Mouse (Mus musculus) urinary bladder, adult 18-20 months (tissue): Measurements from ENCODE around the gene Mcrip1.
A peak's percentile ranks its signal among the peaks of the same experiment; 100 is the strongest.

Experiments
- DNase-seq, 2 experiments: peaks; one replicate each; pipeline ENCODE4 v3.0.0; 2022; ENCODE audit warnings: low spot score in 2 of 2, mixed read lengths in 2 of 2

The Mcrip1 gene

DNA sequence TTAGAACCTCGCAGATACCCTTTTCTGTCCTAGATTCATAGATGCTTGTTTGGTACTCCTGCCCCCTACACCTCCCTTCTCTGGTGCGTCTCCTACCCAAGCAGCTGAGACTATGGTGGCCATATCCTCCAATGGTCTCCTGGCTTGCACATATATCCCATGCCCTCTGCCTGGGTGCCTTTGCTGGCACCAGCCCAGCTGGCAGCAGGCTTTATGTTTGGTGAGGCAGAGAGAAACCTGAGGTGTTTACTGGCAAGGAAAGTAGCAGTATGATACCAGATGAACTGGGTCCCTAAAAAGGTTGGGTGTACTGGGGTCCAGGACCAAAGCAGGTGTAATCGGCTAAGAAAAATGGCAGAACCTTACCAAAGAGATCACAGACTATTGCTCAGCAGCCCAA lies 3.6 kb downstream of the Mcrip1 start:
- no peak for DNase-seq

DNA sequence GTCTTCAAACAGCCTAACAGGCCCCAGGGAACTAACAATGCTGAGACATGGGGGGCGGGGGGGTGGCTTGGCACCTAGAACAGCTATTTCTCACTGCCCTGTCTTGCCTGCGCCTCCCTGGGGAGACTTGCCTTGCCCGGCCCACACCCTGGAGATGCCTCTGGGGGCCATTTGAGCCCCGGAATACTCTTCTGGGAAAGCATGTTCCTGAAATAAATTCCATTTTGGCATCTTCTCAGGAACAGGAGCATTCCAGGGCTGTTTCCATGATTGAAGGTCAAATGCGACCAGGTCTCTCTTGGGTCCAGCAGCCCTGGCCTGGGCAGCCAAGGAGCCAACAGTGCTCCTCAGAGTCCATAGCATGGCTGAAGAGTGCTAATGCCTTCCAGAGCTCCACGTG lies 7.2 kb downstream of the Mcrip1 start:
- no peak for DNase-seq

- DNase-seq, result no peak
These were observed 7.6 kb downstream of the Mcrip1 start for GRCm38 (mm10) chr11:120541907-120542306.

- peak; percentile 56 to 66 for DNase-seq
These were observed 10.1 kb downstream of the Mcrip1 start for GRCm38 (mm10) chr11:120539285-120540014.

DNA sequence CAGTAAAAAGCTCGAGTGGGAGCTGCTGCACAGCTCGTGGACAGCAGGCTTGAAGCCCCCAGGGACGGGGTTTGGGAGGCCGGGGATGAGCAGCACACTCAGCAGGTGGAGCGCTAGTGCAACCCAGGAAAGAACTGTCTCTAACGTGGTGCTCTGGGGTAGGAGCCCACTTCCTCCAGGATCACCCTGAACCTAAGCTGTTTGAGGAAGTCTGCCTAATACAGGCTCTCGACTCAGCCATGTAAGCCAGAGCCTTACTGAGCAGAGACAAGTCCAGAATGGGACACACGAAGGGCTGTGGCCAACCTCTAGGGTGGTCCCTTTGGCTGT lies 10.6 kb downstream of the Mcrip1 start:
- DNase-seq, result no peak

DNA sequence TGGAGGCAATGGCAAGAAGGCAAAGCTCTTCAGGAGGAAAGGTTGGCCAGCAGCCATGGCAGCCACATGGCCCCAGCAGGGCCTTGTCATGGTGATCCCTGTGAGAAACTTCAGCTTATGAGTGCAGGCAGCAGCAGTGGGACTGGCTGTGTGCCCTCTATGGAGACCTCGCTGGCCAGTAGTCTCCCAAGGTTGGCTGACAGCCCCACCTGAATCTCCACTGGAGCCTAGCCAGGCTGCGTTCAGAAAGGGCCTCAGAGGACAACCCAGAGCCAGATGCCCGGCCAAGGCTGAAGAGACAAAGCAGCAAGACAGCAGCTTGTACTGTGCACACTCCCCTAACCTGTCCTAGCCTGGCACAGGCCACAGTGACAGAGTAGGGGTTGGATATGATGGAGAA lies 11.0 kb downstream of the Mcrip1 start:
- DNase-seq, result no peak

DNA sequence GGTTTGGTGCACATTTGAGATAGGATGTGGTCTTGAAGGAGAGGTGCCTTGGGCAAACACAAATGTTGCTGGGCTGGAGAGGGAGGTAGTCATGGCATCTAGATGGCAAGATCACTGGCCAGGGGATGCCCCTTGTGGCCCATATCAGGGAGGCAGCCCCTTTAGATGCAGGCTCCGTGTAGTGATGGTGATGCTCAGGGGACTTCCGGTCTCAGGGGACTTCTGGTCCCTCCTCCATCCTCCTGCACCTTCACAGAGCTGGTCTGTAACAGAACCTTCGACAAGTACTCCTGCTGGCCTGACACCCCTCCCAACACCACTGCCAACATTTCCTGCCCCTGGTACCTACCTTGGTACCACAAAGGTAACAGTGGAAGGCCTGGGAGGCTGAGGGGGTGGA lies 13.7 kb downstream of the Mcrip1 start:
- no peak for DNase-seq

DNA sequence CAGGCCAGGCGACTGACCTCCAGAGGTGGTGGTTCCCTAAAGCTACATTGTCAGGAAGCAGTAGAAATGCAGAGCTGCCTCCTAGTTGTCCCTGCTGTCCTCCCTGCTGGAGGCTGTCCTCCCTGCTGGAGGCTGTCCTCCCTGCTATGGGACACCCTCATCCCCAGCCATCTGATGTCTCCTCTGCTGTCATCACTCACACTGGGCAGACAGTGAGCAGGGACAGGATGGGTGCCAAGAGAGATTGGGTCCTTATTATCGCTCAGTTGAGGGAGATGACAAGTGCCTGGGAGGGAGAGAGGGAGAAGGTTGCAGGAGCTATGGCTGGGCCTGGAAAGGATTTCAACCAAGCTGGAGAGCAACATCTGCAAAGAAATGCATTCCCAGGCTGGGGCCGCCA lies 14.4 kb downstream of the Mcrip1 start:
- no peak for DNase-seq

DNA sequence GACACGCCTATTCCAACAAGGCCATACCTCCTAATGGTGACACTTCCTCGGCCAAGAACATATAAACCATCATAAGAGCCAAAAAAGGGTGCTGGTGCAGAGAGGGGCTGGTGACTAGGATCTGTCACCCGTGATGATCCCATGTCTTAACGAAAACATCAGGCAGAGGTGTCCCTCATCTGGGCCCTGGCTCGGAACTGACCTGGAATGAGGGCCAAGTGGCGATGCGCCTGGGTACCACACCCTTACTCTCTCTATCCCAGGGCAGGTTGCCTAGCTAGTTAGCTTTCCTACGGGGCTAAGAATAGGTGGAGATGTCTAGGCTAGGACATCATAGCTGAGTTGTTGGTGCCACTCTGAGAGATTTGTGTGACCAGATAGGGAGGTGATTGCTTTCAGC lies 15.4 kb downstream of the Mcrip1 start:
- no peak for DNase-seq

- DNase-seq, result no peak
These were observed 17.9 kb downstream of the Mcrip1 start for GRCm38 (mm10) chr11:120531646-120532045.

- DNase-seq, result no peak
These were observed 19.2 kb downstream of the Mcrip1 start, which contains the start of gene Gcgr for GRCm38 (mm10) chr11:120530085-120530964. Gcgr (plus strand) TSS chr11:120530699.

DNA sequence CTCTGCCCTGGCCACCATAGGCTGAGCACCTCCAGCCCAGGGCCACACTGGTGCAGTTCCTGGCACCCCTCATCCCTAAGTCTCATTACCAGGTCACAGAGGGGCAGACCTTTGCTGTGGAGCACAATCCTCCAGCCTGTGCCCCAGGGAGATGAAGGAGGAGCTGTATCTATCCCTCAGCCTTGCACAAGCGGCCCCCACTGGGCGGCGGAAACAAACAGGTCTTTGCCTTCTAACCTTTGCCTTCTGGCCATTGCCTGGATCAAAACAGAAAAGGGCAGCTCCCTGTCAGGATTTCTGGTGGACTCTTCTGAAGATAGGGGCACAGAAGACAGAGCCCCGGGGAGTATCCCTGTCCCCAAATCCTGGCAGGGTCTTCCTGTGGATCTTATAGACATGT lies 20.6 kb downstream of the Mcrip1 start:
- DNase-seq, result no peak

- DNase-seq, result no peak
These were observed 21.7 kb downstream of the Mcrip1 start for GRCm38 (mm10) chr11:120527690-120528354.

- DNase-seq, result no peak
These were observed 23.6 kb downstream of the Mcrip1 start for GRCm38 (mm10) chr11:120525959-120526358.

GRCm38 (mm10) chr11:120522581-120522980 lies 26.9 kb downstream of the Mcrip1 start:
- DNase-seq, result no peak

DNA sequence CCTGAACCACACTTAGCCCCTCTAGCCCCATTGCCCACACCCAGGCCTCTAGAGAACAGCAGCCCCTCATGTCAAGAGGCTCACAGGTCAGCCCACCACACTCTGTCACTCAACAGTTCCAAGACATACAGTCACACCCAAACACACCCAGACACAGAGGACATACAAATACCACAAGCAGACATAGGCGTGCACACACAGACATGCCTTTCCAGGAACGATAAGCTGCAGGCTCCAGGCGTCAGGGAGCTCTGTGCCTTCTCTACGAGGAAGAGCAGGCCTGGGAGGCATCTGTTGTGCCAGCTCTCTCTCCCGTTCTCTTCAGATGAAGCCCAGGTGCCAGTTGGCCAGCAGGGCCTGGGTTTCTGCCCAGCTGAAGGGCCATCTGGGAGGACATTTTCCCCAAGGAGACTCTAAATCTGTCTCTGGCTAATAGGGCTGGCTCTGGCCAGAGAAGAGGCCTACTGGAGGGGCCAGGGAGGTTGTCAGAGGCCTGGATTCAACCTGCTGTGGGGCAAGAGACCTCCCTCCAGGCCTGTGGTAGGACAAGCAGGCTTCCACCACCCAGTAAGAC lies 28.5 kb downstream of the Mcrip1 start:
- DNase-seq, result no peak

DNA sequence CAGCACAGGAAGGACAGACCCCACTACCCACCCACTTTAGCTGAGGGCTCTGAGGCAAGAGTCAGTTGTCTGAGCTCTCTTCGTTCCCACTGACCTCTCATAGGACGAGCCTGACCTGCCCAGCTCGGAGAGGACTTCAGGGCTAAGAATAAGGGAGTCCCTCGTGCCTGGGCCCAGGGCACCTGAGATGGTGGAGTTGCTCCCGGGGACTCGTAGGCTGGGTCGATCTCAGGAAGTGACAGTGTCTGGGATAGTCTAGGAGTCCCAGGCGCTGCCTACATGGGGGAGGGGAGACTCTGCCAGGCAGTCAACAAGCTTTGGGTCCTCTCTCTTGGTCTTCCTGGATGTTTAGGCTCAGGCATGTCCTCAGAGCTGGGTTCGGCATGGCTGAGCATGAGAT lies 29.0 kb downstream of the Mcrip1 start:
- no peak for DNase-seq

DNA sequence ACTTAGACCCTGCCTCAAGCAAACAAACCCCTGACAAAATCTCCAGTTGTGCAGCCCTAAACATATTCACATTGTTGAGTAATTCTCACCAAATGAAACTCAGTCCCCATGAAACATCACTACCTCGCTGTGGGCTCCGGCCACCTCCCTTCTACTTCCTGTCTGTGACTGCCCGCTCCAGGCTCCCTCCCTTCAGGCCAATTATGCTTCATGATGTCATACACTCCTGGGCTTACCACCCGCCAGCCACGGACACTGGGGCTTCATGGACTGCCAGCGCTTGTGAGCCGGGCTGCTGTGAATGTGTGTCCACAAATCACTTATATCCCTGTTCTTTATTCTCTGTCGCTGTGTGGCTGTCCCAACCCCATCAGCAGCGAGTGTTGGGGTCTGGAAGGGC lies 29.8 kb downstream of the Mcrip1 start:
- DNase-seq, result no peak

DNA sequence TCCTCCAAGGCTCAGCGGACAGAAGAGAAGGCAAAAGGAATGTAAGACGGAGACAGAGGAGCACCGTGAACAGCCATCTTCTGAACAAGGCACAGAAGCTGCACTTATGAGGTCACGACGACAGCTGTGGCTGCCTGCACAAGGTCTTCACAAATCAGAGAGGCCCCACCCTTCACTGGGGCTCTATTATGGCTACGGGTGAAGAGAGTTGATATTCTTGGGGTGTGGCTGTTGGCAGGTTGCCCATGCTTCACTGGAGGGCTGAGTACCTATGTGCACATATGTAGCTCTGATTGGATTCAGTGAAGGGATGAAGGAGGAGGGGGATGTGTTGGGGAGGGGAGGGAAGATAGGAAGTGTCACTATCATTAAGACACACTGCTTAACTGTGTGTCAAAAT lies 31.0 kb downstream of the Mcrip1 start:
- DNase-seq, result no peak

DNA sequence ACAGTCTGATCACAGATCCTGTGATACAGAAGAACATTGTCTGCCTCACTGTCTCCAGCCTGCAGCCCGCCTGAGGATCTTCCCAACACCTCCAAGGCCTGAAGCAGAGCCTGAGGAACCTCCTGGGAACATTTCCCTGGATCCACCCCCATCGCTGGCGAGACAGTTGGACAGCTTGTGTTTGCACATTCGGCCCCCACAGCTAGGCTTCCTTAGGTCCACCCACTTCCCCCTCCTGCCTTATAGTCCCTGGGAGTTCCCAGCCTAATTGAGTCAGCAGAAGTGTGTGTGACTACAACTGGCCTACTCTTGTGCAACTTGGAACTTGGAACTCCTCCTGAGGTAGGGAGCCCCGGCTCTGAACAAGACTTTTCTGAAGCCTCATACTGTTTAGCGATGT lies 31.5 kb downstream of the Mcrip1 start:
- DNase-seq, result peak in 1 of 2 experiments; percentile 53

DNA sequence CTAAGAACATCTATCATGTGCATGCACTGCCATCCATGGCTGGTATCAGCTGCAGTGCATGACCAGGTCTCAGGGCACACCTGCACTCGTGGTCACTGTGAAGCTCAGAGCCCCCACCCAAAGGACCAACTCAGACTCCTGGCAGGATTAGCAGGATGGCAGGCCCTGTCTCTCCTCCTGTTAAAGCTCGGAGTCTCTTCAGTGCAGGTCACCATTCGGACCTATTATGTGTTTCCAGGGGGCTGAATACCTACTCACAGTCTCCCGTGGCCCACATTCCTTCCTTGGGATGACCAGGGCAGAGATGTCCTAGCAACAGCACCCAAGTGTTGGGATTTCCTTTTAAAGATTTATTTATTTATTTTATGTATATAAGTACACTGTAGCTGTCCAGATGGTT lies 32.4 kb downstream of the Mcrip1 start:
- DNase-seq, result no peak

- peak; percentile 82 to 92 for DNase-seq
These were observed 33.9 kb downstream of the Mcrip1 start for GRCm38 (mm10) chr11:120515611-120516010.
